Mouse (Mus musculus) G1E (cell line): ENCODE results near the gene H2-M10.6.
"Not testable (repeated sequence)": the region's sequence is repeated elsewhere in the genome, so short reads cannot be mapped to it uniquely, and the experiment has no call there.

ENCODE experiments used
- CTCF ChIP-seq: IDR thresholded peaks from 2 replicates; pipeline ENCODE4 v1.5.1; 2012; ENCODE audit warnings: low read depth, low read length, inconsistent platforms, mixed read lengths
- GATA1 ChIP-seq: IDR thresholded peaks from 2 replicates; pipeline ENCODE4 v1.6.1; 2012; ENCODE audit warnings: borderline replicate concordance, low read length, inconsistent platforms, mixed read lengths
- GATA2 ChIP-seq: IDR thresholded peaks from 2 replicates; pipeline ENCODE4 v1.6.1; 2012; ENCODE audit warnings: low read depth, low read length, inconsistent platforms, borderline replicate concordance
- POLR2AphosphoS5 ChIP-seq: IDR thresholded peaks from 2 replicates; pipeline ENCODE4 v1.6.1; 2012; ENCODE audit warnings: low read depth, low read length, inconsistent platforms; ENCODE audit not compliant: insufficient replicate concordance
- TAL1 ChIP-seq: conservative IDR thresholded peaks from 2 replicates; pipeline ENCODE4 v1.6.1; 2012; ENCODE audit warnings: low read depth, low read length, inconsistent platforms, mixed read lengths

GRCm38 (mm10) chr17:36765403-36765802 lies 46.6 kb upstream of the H2-M10.6 start:
- TF ChIP-seq GATA1, CTCF, POLR2AphosphoS5, TAL1, GATA2: not testable (repeated sequence)
